Mouse (Mus musculus): ENCODE results near the gene Ppp1r1b. TPM values are rescaled to one million over a fixed set of nuclear protein-coding genes. Genes with fewer than 3 reads are reported as not detected.

Ppp1r1b gene
- polyA plus RNA-seq, 1 experiment from 2014 or later = 52.2 TPM

DNA sequence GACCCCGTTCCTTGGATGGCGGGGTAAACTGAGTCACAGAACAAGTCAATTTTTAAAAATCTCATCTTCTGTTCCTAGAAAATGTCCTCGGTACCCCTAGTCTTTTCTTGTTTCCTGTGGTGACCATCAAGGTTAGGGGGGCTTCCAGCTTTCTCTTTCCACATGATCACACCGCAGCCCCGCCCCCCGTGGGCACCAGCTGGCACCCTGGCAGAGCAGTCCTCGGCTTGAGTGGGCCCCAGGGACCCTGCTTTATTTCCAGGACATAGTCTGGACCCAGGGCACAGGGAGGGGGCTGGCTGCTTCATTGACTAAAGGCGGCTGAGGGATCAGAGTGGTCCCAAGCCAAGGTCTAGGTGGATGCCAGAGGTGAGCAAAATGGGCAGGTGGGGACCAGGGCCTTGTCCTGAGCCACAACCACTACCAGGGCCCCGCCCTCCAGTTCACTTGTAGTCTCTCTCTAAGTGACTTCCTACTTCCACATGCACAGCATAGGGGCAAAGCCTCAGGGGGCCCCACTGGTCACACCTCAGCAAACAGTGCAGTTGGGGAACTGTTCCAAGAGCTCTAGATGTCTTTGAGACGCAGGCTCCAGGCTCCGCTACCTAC is 8.4 kb upstream of the Ppp1r1b start:
- no peak overlapping the region for H3K27ac ChIP-seq
- peaks cover 30% of the 10 kb centered on the region for H3K4me1 ChIP-seq (replicated peaks)
- no peak overlapping the region for H3K4me3 ChIP-seq (replicated peaks)
- H3K9ac ChIP-seq = no peak overlapping the region
- 13% methylated on average over 11 of the region's 11 CpGs for WGBS
- ATAC-seq = no peak
- peaks cover 76% of the 10 kb centered on the region for H3K27me3 ChIP-seq (replicated peaks)
- H3K36me3 ChIP-seq = no peaks in the 10 kb centered on the region
- no peaks in the 10 kb centered on the region for H3K9me3 ChIP-seq
- H3K4me2 ChIP-seq (replicated peaks) = peak overlapping the region; percentile 99

DNA sequence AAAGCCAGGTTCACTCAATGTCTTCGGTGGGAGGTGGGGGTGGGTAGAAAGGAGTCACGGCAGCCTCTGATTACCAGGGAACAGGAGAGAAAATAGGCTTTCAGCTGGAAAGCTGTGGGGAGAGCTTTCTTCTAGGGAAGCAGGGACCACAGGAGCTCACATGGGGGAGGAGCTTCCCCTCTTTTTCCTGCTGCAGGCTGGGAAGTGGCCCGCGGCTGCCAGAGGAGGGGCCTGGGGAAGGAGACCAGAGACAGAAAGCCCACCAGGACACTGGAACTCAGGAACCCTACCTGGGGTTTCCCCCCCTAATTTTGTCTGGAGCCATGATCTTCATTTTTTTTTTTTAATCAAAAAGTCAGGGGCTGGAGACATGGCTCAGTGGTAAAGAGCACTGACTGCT is 7.6 kb upstream of the Ppp1r1b start:
- WGBS = 14% methylated on average over 4 of the region's 4 CpGs
- no peaks in the 10 kb centered on the region for H3K36me3 ChIP-seq
- H3K9ac ChIP-seq = no peak overlapping the region
- no peak overlapping the region for H3K4me2 ChIP-seq (replicated peaks)
- H3K4me1 ChIP-seq (replicated peaks) = peaks cover 30% of the 10 kb centered on the region
- no peak overlapping the region for H3K4me3 ChIP-seq (replicated peaks)
- ATAC-seq = no peak
- H3K9me3 ChIP-seq = no peaks in the 10 kb centered on the region
- H3K27ac ChIP-seq = no peak overlapping the region
- H3K27me3 ChIP-seq (replicated peaks) = peaks cover 68% of the 10 kb centered on the region

DNA sequence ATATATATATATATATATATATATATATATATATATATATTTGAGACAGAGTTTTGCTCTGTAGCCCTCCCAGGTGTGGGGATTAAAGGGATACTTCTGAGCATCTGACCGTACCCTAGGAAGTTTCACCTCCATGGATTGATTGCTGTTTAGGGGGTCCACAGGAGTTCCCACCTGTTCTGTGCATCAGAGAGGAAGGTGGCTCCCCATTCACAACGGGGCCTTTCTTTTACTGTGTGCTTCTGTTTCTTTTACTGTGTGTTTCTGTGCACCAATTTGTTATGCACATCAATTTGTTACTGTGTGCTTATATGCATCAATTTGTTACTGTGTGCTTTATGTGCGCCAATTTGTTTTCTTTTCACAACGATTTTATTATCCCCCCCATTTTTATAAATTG is 7.0 kb upstream of the Ppp1r1b start:
- no peak for ATAC-seq
- no peak overlapping the region for H3K4me3 ChIP-seq (replicated peaks)
- no peak overlapping the region for H3K9ac ChIP-seq
- peaks cover 66% of the 10 kb centered on the region for H3K27me3 ChIP-seq (replicated peaks)
- no peak overlapping the region for H3K27ac ChIP-seq
- H3K4me2 ChIP-seq (replicated peaks) = no peak overlapping the region
- H3K9me3 ChIP-seq = no peaks in the 10 kb centered on the region
- H3K36me3 ChIP-seq = no peaks in the 10 kb centered on the region
- WGBS = 59% methylated on average over 4 of the region's 4 CpGs
- peaks cover 30% of the 10 kb centered on the region for H3K4me1 ChIP-seq (replicated peaks)

DNA sequence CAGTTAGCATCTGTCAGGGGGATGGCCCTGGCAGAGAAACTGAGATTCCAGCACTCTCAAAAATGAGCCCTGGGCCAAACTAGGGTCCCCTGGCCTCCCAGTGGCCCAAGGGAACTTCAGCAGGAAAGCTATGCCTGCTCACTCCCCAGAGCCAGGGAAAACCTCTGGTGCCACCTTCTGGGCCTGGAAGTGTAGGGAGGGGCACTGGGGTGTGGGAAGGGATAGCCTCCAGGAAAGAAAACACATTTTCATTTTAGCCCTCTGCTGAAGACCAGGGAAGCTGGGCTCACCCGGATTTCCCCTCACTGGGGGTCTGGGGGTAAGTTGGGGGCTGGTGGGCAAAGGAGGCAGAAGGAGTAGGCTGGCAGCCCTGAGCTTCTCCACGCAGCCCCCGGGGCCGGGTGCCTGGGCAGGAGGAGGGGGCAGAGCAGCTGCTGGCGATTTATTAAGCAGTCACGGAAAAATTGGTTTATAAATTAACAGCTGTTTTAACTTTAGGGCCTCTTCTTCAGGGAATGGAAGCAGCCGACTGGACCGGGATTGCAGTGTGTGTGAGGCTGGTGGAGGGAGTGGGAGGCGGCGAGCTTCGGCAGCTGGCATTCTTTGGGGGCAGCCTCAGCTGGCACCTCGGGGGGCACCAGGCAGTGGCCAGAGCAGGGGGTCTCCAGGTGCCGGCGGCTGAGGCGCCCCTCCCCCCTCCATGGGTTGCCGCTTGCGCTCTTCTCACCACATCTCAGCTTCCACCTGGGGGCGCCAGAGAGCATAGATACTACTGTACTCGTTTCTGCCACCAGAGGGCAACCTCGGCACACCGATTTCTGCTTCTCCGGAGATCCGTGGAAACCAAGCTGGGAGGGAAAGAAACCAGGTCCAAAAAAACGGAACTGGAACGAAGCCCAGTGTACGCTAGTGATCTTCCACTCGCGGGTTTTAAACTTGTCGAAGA is 5.9 kb upstream of the Ppp1r1b start:
- peak; percentile 68 for ATAC-seq
- Histone ChIP-seq H3K4me2 (replicated peaks) (peak overlapping the region; percentile 81), H3K36me3 (no peaks in the 10 kb centered on the region), H3K4me1 (replicated peaks) (peaks cover 30% of the 10 kb centered on the region), H3K27me3 (replicated peaks) (peaks cover 64% of the 10 kb centered on the region), H3K4me3 (replicated peaks) (peak overlapping the region; percentile 39), H3K9me3 (no peaks in the 10 kb centered on the region), H3K9ac (peak overlapping the region; percentile 31; the same call in 1 of the 2 replicates), H3K27ac (no peak overlapping the region)
- whole genome bisulfite sequencing = 2% methylated on average over 29 of the region's 29 CpGs

DNA sequence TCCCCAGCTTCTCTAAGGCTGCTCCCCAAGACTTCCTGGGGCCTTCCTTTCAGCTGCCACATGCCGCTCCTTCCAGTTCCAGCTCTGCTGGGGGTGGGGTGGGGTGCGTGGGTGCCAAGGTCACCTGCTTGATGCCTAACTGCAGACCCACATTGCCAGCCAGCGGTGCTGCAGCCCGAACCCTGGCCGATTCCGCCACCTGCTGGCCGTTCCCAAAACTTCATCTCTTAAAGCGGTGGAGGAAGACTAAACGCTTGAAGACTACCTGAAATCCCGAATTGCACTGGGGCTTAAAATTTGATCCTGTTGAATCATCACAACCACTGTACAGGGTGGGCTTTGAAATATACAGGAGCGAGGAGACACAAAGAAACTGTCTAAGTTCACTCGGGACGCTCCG is 3.0 kb upstream of the Ppp1r1b start:
- H3K9ac ChIP-seq = no peak overlapping the region
- 3% methylated on average over 14 of the region's 14 CpGs for WGBS
- peak overlapping the region; percentile 52 for H3K4me2 ChIP-seq (replicated peaks)
- 0 out of 2 replicates have a peak overlapping the region, but pooled peaks have one; percentile 16 for H3K4me3 ChIP-seq (replicated peaks)
- peaks cover 64% of the 10 kb centered on the region for H3K27me3 ChIP-seq (replicated peaks)
- peaks cover 26% of the 10 kb centered on the region for H3K4me1 ChIP-seq (replicated peaks)
- no peaks in the 10 kb centered on the region for H3K9me3 ChIP-seq
- no peak for ATAC-seq
- no peak overlapping the region for H3K27ac ChIP-seq
- H3K36me3 ChIP-seq = no peaks in the 10 kb centered on the region

DNA sequence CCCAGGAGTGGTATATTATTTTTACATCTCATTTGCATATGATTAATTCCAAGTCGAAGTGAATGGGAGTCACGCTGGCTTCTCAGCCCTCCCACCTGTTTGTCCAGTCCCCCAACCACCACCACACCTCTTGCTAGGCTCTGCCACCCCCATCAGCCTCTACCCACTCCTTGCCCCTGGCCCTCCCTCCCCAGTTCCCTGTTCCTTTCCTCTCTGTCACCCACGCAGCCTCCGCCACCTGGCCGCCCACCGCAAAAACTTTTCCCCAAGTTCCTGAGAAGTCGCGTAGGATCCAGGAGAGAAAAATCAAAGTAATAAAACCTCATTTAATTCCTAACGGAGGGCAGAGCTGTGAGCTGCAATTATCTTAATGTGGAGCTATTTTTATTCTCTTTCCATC is 2.0 kb upstream of the Ppp1r1b start:
- Histone ChIP-seq H3K9ac (no peak overlapping the region), H3K9me3 (no peaks in the 10 kb centered on the region), H3K4me1 (replicated peaks) (peaks cover 33% of the 10 kb centered on the region), H3K27ac (no peak overlapping the region), H3K4me3 (replicated peaks) (no peak overlapping the region), H3K4me2 (replicated peaks) (no peak overlapping the region), H3K36me3 (no peaks in the 10 kb centered on the region), H3K27me3 (replicated peaks) (peaks cover 68% of the 10 kb centered on the region)
- no peak for ATAC-seq
- 13% methylated on average over 9 of the region's 9 CpGs for WGBS

DNA sequence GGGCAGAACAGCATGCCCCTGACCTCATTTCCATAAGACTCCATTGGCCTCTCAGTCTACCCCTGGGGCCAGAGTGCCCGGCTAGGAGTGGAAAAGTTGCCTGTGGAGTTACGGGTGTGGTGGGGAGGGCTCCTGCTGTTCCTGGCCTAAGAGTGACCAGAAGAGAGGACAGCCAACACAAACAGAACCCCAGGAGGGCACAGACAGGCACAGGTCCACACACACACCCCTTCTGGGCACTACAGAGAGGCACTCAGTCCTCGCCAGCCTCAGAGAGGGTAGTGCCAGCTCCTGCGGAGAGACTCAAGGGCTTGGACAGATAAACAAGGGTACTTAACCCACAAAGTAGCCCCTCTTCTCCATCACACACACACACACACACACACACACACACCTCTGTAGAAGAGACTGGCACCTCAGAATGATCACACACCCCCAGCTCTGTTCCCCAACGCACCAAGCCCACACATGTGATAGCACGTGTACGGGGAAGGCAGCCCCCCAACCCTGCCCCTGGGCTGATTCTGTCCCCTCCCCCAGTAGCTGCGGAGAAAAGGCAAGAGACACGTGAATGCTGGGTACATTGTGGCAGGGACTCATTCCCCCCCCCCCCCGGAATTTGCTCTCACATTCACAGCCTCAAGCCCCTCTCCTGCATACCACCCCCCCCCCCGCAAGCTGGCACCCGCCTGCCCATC is 670 bp upstream of the Ppp1r1b start:
- Histone ChIP-seq H3K9ac (no peak overlapping the region), H3K9me3 (no peaks in the 10 kb centered on the region), H3K4me3 (replicated peaks) (no peak overlapping the region), H3K27ac (no peak overlapping the region), H3K4me1 (replicated peaks) (peaks cover 28% of the 10 kb centered on the region), H3K27me3 (replicated peaks) (peaks cover 64% of the 10 kb centered on the region), H3K4me2 (replicated peaks) (peak overlapping the region; percentile 89; the same call in 1 of the 2 replicates), H3K36me3 (no peaks in the 10 kb centered on the region)
- 9% methylated on average over 11 of the region's 12 CpGs for WGBS
- ATAC-seq = no peak

DNA sequence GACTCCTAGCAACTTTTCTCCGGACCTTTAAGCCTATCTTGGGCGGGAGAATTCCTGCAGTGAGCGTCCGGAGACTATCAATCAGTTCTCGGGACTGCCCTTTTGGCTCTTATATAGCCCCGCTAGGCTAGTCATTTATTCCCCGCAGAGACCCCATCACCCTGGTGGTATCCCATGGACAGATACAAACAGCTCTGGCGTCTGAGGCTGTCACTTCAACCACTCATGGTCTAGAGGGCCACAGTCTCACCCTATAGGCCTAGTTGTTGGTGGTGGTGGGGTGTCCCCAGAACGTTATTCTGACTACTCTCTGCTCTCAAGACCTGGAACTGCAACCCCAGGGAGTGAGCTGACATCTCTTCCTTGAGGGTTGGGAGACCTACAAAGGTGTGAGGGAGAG is 1.1 kb downstream of the Ppp1r1b start:
- no peaks in the 10 kb centered on the region for H3K9me3 ChIP-seq
- no peak for ATAC-seq
- no peaks in the 10 kb centered on the region for H3K36me3 ChIP-seq
- peaks cover 62% of the 10 kb centered on the region for H3K27me3 ChIP-seq (replicated peaks)
- 7% methylated on average over 9 of the region's 9 CpGs for WGBS
- no peak overlapping the region for H3K9ac ChIP-seq
- peak overlapping the region; percentile 89 for H3K4me2 ChIP-seq (replicated peaks)
- H3K27ac ChIP-seq = no peak overlapping the region
- peaks cover 30% of the 10 kb centered on the region for H3K4me1 ChIP-seq (replicated peaks)
- peak overlapping the region; percentile 49 for H3K4me3 ChIP-seq (replicated peaks)

DNA sequence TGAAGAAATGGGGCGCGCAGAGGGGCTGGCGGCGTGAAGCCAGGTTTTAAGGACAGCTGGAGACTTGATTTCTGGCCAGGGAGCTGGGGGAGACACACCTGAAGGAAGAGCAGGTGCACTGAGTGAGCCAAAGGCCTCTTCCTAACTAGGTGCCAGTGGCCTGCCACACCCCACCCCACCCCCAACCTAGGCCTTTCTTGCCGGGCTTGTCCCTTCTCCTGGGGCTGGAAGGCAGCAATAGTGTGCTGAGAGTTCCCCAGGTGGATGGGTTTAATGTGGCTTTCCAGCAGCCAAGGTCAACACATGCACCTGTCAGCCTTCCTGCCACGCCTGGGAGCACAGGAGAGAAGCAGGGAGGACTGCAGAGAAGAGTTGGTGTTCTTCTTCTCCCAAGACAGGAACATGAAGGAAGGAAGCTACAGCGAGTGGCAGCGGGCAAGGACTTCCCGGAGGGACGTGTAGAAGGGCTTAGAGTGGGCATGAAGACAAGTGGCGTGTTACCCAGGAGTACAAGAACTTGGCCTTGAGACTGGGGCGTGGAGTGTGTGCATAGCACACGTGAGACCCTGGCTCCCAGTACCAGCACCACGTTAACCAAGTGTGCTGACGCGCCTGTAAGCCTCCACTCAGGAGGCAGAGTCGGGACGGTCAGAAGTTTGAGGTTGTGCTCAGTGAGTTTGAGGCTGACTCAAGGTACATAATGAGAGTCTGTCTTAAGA is 4.2 kb downstream of the Ppp1r1b start:
- 70% methylated on average over 18 of the region's 18 CpGs for WGBS
- Histone ChIP-seq H3K9ac (no peak overlapping the region), H3K27me3 (replicated peaks) (peaks cover 48% of the 10 kb centered on the region), H3K4me3 (replicated peaks) (no peak overlapping the region), H3K27ac (peak overlapping the region; percentile 55), H3K36me3 (no peaks in the 10 kb centered on the region), H3K9me3 (no peaks in the 10 kb centered on the region), H3K4me2 (replicated peaks) (0 out of 2 replicates have a peak overlapping the region, but pooled peaks have one; percentile 2), H3K4me1 (replicated peaks) (peaks cover 45% of the 10 kb centered on the region)
- peak; percentile 34; the same call in 1 of the 2 replicates for ATAC-seq

DNA sequence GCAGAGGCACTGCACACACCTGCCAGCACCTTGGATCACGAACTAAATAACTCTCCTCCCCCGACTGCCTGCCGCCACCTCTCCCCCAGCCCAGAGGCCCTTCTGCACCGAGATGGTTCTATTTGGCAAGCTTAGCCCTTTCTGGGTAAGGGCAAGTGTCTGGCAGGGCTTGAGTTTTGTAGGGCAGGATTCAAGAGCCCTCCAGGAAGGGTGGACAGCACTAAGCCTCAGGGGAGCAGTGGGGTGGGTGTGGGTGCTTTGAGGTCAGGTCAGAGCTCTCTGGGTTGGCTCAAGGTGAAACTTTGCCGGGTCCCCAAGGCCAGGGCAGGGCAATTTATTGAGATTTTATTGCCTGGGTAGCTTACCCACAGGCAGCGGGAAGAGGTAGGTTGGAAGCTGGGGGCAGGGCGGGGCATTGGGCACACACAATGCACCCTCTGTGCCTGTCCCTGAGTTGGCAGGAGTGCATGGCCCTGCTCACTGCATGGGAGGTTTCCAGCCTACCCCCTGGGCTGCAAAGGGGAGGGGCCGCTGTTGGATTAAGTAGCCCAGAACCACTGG is 5.5 kb downstream of the Ppp1r1b start:
- 22% methylated on average over 8 of the region's 8 CpGs for WGBS
- Histone ChIP-seq H3K4me2 (replicated peaks) (no peak overlapping the region), H3K27me3 (replicated peaks) (peaks cover 35% of the 10 kb centered on the region), H3K9me3 (no peaks in the 10 kb centered on the region), H3K4me1 (replicated peaks) (peaks cover 37% of the 10 kb centered on the region), H3K36me3 (no peaks in the 10 kb centered on the region), H3K4me3 (replicated peaks) (no peak overlapping the region), H3K9ac (no peak overlapping the region), H3K27ac (peak overlapping the region; percentile 55)
- ATAC-seq = 0 out of 2 replicates have a peak, but pooled peaks have one; percentile 17

DNA sequence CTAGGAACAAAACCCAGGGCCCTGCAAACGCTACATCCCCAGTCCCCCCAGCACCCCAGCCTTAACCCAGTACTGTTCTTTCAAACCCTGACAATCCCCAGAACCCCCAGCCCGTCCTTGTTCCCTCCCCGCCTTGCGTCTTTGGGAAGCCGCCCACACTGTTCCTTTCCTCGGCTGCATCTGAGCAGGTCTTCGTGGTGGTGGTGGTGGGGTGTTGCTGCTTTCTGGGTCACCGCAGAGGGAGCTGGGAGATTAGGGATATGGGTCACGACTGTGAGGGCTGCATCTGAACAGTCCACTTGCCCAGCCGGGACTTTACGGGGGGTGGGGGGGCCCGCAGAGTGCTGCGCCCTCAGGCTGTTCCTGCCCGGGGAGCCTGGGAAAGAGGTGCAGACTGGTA is 6.2 kb downstream of the Ppp1r1b start:
- Histone ChIP-seq H3K27me3 (replicated peaks) (peaks cover 28% of the 10 kb centered on the region), H3K4me1 (replicated peaks) (peaks cover 42% of the 10 kb centered on the region), H3K4me2 (replicated peaks) (no peak overlapping the region), H3K36me3 (no peaks in the 10 kb centered on the region), H3K9me3 (no peaks in the 10 kb centered on the region), H3K27ac (0 out of 2 replicates have a peak overlapping the region, but pooled peaks have one; percentile 55), H3K4me3 (replicated peaks) (no peak overlapping the region), H3K9ac (no peak overlapping the region)
- WGBS = 64% methylated on average over 14 of the region's 14 CpGs
- no peak for ATAC-seq

Measured in intestine, embryonic 15.5 days (tissue).